Mouse (Mus musculus) thymus, adult 2 months (tissue): ENCODE measurements around the gene Slc19a1. TPM values are rescaled to one million over a fixed set of nuclear protein-coding genes. Genes with fewer than 3 reads are reported as not detected.

ENCODE experiments used
- DNase-seq: peaks from one replicate; pipeline ENCODE4 v3.0.0; 2021
- H3K27ac ChIP-seq: fragments of 200-500 bp; 2 replicates; pipeline ENCODE4 v1.5.1; 2012; ENCODE audit warnings: low read length, control low read depth; ENCODE audit not compliant: control insufficient read depth, insufficient read depth
- H3K27me3 ChIP-seq: fragments of 200-500 bp; 2 replicates; pipeline ENCODE4 v1.6.1; 2012; ENCODE audit warnings: mild to moderate bottlenecking, low read length, moderate library complexity, mixed read lengths; ENCODE audit not compliant: control insufficient read depth, insufficient read depth
- H3K36me3 ChIP-seq: fragments of 200-500 bp; 2 replicates; pipeline ENCODE4 v1.6.1; 2012; ENCODE audit warnings: mild to moderate bottlenecking, low read length, moderate library complexity; ENCODE audit not compliant: control insufficient read depth, insufficient read depth
- H3K4me1 ChIP-seq: fragments of 200-500 bp; replicated peaks from 2 replicates; pipeline ENCODE4 v1.6.1; 2012; ENCODE audit warnings: low read length; ENCODE audit not compliant: control insufficient read depth, insufficient read depth
- H3K4me3 ChIP-seq: fragments of 200-500 bp; 2 replicates; pipeline ENCODE4 v1.5.1; 2012; ENCODE audit warnings: mild to moderate bottlenecking, low read length, control low read depth, moderate library complexity; ENCODE audit not compliant: control insufficient read depth, insufficient read depth
- CTCF ChIP-seq: fragments of 200-500 bp; IDR thresholded peaks from 2 replicates; pipeline ENCODE4 v1.5.1; 2012; ENCODE audit warnings: mild to moderate bottlenecking, control low read depth, low read length, moderate library complexity, borderline replicate concordance; ENCODE audit not compliant: control insufficient read depth, poor library complexity, insufficient read depth; ENCODE audit errors: extremely low read depth
- POLR2A ChIP-seq: fragments of 200-500 bp; IDR thresholded peaks from 2 replicates; pipeline ENCODE4 v1.6.1; 2012; ENCODE audit warnings: mild to moderate bottlenecking, low read length, control low read depth, moderate library complexity; ENCODE audit not compliant: control insufficient read depth, poor library complexity, insufficient read depth; ENCODE audit errors: extremely low read depth
- WGBS: fragments of 180-500 bp; shearing (Covaris S2); methylation state at CpG from one replicate; pipeline ENCODE4 v1.1.7; 2018; 5-methylcytosine and 5-hydroxymethylcytosine counted together
- polyA plus RNA-seq: library from polyadenylated mRNA; depleted of rRNA; stranded (reverse); fragments of >200 nt; gene quantifications from 2 replicates; pipeline ENCODE4 v1.2.3, GENCODE M21; 2012; rRNA removed

Gene Slc19a1
- polyA plus RNA-seq, 1 experiment = 110 TPM

DNA sequence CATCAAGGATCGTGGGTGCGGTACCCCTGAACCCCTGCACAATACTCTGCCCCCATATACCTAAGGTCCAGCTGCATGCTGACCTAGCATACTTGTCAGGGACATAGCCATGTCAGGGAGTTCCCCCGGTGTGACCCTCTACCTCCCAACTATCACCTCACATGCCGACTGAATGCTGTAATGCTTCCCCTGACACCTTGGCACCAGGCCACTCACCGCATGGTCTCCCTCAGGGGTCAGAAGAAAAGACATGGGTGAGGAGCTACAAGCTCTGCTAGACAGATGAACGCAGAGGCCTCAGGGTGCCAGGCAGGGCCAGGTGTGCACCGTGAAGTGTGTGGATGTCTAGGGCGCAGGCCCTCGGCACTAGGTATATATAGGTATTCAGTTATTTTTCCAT, 78.0 kb downstream of the Slc19a1 start:
- no peak for DNase-seq

More for the DNA sequence above, 78.0 kb downstream of the Slc19a1 start:
- Histone ChIP-seq H3K36me3 (no peaks in the 10 kb centered on the region), H3K27ac (no peak overlapping the region), H3K27me3 (no peaks in the 10 kb centered on the region), H3K4me1 (peaks cover 11% of the 10 kb centered on the region), H3K4me3 (no peak overlapping the region)
- TF ChIP-seq POLR2A (no peak), CTCF (no peak)
- 92% methylated on average over 9 of the region's 9 CpGs for WGBS

Other genes with a start within 250 kb of the Slc19a1 start
- 12.7 and 18.6 TPM in 2 replicates for gene Pcbp3, start 70.4 kb upstream of the Slc19a1 start, polyA plus RNA-seq
- 19.8 and 20.7 TPM in 2 replicates for gene Col18a1, start 134.3 kb downstream of the Slc19a1 start, polyA plus RNA-seq
- gene Pofut2, start 227.0 kb downstream of the Slc19a1 start, polyA plus RNA-seq = 50.4 and 60.0 TPM in 2 replicates